Mouse (Mus musculus) embryonic fibroblast, embryonic 13.5 days (primary cell): ENCODE measurements around the gene Irgm1.

Experiments
- CTCF ChIP-seq: IDR thresholded peaks from 2 replicates; pipeline ENCODE4 v1.5.1; 2011; ENCODE audit warnings: mild to moderate bottlenecking, control low read depth, low read length, moderate library complexity, borderline replicate concordance; ENCODE audit not compliant: insufficient read depth
- POLR2A ChIP-seq: IDR thresholded peaks from 2 replicates; pipeline ENCODE4 v1.6.1; 2011; ENCODE audit warnings: low read depth, mild to moderate bottlenecking, control low read depth, low read length, moderate library complexity

- TF ChIP-seq POLR2A (no peak), CTCF (no peak)
Measured at GRCm38 (mm10) chr11:48833078-48833730, 38.3 kb downstream of the Irgm1 start.
